Mouse (Mus musculus): ENCODE data around the gene Gm10160. TPM values are rescaled to one million over a fixed set of nuclear protein-coding genes. Genes with fewer than 3 reads are reported as not detected.

Gene Gm10160
- polyA plus RNA-seq, 1 experiment from 2014 or later, result not detected

DNA sequence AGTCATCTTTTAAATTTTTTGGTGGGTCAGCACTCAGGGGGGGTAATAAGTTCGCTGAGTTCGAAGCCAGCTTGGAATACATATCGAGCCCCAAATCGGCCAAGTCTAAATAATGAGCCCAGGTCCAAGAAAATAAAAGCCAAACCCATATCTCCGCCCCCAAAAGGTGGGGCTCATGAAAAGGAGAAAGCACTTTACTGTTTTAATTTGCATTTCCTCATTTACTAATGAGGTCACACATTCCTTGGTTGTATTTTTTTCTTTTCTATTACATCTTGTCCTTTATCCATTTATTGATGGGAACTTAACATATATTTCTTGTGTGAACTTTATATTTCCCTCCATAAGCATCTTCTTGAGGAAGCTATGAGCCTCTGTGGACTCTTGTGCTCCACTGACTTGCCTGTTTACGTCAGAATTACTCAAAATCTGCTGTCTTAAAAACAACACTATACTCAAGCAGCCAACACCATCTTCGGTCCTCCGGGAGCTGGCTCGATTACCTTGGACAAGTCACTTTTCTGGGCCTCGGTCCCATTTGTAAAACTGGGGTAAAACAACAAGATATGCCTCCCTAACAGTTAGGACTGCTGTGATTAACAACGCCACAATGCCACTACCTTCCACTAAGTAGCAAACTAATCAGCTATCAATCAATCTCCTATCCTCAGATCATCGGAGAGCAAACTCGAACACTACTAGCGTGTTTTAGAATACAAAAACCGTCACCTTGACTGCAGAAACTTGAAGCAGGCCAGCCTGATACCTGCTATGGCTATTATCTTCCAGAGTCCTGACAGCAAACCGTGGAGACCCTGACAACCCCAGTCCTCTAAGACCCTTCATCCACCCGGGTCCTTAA is 27.6 kb downstream of the Gm10160 start:
- Histone ChIP-seq H3K4me3 (ENCODE audit: low read depth, low read length) (peak overlapping the region; percentile 69), H3K9me3 (ENCODE audit: control insufficient read depth) (no peaks in the 10 kb centered on the region), H3K27ac (ENCODE audit: low read depth, low read length) (peak overlapping the region; percentile 91), H3K9ac (ENCODE audit: low read depth, low read length) (peak overlapping the region; percentile 86), H3K36me3 (ENCODE audit: control insufficient read depth, insufficient read depth) (no peaks in the 10 kb centered on the region), H3K27me3 (replicated peaks; ENCODE audit: control insufficient read depth, insufficient read depth, low read length) (no peaks in the 10 kb centered on the region), H3K4me2 (replicated peaks; ENCODE audit: low read depth) (peak overlapping the region; percentile 70), H3K4me1 (replicated peaks; ENCODE audit: control insufficient read depth, insufficient read depth, low read length) (0 out of 2 replicates have a peak, but pooled peaks cover 14% of the 10 kb centered on the region)
- 17% methylated on average over 17 of the region's 17 CpGs for WGBS
- TF ChIP-seq CTCF (IDR thresholded peaks at IDR 0.05; ENCODE audit: low read depth), result no peak
- ATAC-seq, result no peak

DNA sequence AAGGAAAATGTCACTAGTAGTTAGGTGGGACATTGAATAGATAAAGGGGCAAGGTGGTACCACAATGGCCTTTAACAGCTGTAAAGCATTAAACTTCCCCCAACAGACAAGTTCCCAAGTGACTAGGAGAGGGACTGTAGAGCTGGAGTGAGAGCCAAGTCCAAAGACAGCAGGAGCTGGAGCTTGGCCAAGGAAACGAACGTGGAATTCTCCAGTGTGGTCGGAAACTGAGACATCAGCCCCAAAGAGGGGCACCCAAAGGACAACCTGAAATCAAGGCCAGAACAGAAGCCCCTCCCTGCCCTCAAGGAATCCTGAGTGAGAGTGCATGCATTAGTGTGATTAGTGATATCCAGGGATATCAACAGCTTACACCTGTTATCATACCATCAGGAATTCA is 30.2 kb downstream of the Gm10160 start:
- 9% methylated on average over 3 of the region's 3 CpGs for WGBS
- H3K36me3 ChIP-seq (ENCODE audit: control insufficient read depth, insufficient read depth), result no peaks in the 10 kb centered on the region
- 0 out of 2 replicates have a peak, but pooled peaks cover 14% of the 10 kb centered on the region for H3K4me1 ChIP-seq (replicated peaks; ENCODE audit: control insufficient read depth, insufficient read depth, low read length)
- no peak overlapping the region for H3K27ac ChIP-seq (ENCODE audit: low read depth, low read length)
- TF ChIP-seq CTCF (IDR thresholded peaks at IDR 0.05; ENCODE audit: low read depth), result no peak
- H3K9me3 ChIP-seq (ENCODE audit: control insufficient read depth), result no peaks in the 10 kb centered on the region
- H3K9ac ChIP-seq (ENCODE audit: low read depth, low read length), result no peak overlapping the region
- no peak overlapping the region for H3K4me3 ChIP-seq (ENCODE audit: low read depth, low read length)
- H3K4me2 ChIP-seq (replicated peaks; ENCODE audit: low read depth), result peak overlapping the region; percentile 37
- ATAC-seq, result no peak
- no peaks in the 10 kb centered on the region for H3K27me3 ChIP-seq (replicated peaks; ENCODE audit: control insufficient read depth, insufficient read depth, low read length)

DNA sequence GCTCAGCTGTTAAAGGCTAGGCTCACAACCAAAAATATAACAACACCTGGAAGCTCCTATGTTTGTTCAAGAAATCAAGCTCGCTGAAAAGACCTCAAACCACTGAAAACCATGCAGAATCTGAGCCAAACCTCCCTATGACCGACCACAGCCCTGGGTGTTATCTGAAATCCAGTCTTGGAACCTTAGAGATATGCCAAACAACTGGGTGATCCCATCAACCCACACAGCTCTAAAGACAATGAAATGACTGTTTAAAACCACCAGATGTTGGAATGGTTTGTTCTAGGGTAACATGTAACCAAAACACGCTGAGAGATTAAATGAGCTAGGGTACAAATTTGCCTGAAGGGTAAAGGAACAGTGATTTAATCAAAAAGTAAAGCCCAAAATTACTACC is 30.7 kb downstream of the Gm10160 start:
- TF ChIP-seq CTCF (IDR thresholded peaks at IDR 0.05; ENCODE audit: low read depth), result no peak
- 0 out of 2 replicates have a peak, but pooled peaks cover 14% of the 10 kb centered on the region for H3K4me1 ChIP-seq (replicated peaks; ENCODE audit: control insufficient read depth, insufficient read depth, low read length)
- H3K9ac ChIP-seq (ENCODE audit: low read depth, low read length), result no peak overlapping the region
- 47% methylated on average over 3 of the region's 3 CpGs for WGBS
- H3K27me3 ChIP-seq (replicated peaks; ENCODE audit: control insufficient read depth, insufficient read depth, low read length), result no peaks in the 10 kb centered on the region
- no peak overlapping the region for H3K27ac ChIP-seq (ENCODE audit: low read depth, low read length)
- H3K4me3 ChIP-seq (ENCODE audit: low read depth, low read length), result no peak overlapping the region
- no peaks in the 10 kb centered on the region for H3K9me3 ChIP-seq (ENCODE audit: control insufficient read depth)
- H3K4me2 ChIP-seq (replicated peaks; ENCODE audit: low read depth), result no peak overlapping the region
- ATAC-seq, result no peak
- H3K36me3 ChIP-seq (ENCODE audit: control insufficient read depth, insufficient read depth), result no peaks in the 10 kb centered on the region

DNA sequence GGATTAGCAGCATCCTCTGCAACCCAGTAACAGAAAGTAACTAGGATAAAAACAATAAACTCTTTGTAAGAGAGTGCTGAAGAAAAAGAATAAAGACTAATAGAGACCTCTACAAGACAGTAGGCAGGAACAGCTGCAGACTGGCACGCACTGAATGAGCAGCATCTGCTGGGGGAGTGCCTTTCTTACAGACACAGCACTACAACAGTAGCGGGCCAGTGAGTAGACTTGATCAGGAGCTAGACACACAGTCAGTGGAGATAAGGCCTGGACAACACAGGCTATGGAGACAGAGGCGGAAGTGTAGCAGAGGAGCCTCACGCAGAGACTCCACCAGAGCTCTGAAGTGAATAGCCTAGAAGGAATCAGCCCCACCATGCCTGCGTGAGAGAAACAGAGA is 49.5 kb downstream of the Gm10160 start:
- Histone ChIP-seq H3K4me3 (ENCODE audit: low read depth, low read length) (no peak overlapping the region), H3K36me3 (ENCODE audit: control insufficient read depth, insufficient read depth) (peaks cover 29% of the 10 kb centered on the region), H3K9me3 (ENCODE audit: control insufficient read depth) (no peaks in the 10 kb centered on the region), H3K9ac (ENCODE audit: low read depth, low read length) (no peak overlapping the region), H3K4me2 (replicated peaks; ENCODE audit: low read depth) (no peak overlapping the region), H3K4me1 (replicated peaks; ENCODE audit: control insufficient read depth, insufficient read depth, low read length) (no peaks in the 10 kb centered on the region), H3K27me3 (replicated peaks; ENCODE audit: control insufficient read depth, insufficient read depth, low read length) (no peaks in the 10 kb centered on the region), H3K27ac (ENCODE audit: low read depth, low read length) (no peak overlapping the region)
- WGBS, result 67% methylated on average over 5 of the region's 5 CpGs
- ATAC-seq, result no peak
- no peak for TF ChIP-seq CTCF (IDR thresholded peaks at IDR 0.05; ENCODE audit: low read depth)

Other genes with a start within 250 kb of the Gm10160 start
- 22.2 and 26.8 TPM in 2 replicates for gene Homer2, start 148.3 kb downstream of the Gm10160 start, polyA plus RNA-seq (2015; fragmentation: Nextera tagmentation; extraction: Ambion mirVana)
- gene Ramac, start 92.9 kb downstream of the Gm10160 start, polyA plus RNA-seq (2015; fragmentation: Nextera tagmentation; extraction: Ambion mirVana), result 117 and 118 TPM in 2 replicates
- gene 3110040N11Rik, start 66.3 kb downstream of the Gm10160 start, polyA plus RNA-seq (2015; fragmentation: Nextera tagmentation; extraction: Ambion mirVana), result 48.9 and 49.8 TPM in 2 replicates
- gene Btbd1, start 26.4 kb downstream of the Gm10160 start, polyA plus RNA-seq (2015; fragmentation: Nextera tagmentation; extraction: Ambion mirVana), result 41.0 and 42.7 TPM in 2 replicates
- gene Tm6sf1, start 3.2 kb upstream of the Gm10160 start, polyA plus RNA-seq (2015; fragmentation: Nextera tagmentation; extraction: Ambion mirVana), result 16.5 and 17.8 TPM in 2 replicates
- 7.1 and 8.3 TPM in 2 replicates for gene Hdgfl3, start 78.7 kb upstream of the Gm10160 start, polyA plus RNA-seq (2015; fragmentation: Nextera tagmentation; extraction: Ambion mirVana)
- gene Bnc1, start 136.5 kb upstream of the Gm10160 start, polyA plus RNA-seq (2015; fragmentation: Nextera tagmentation; extraction: Ambion mirVana), result 0.76 and 0.93 TPM in 2 replicates

All from intestine, postnatal 0 days (tissue).